Mouse (Mus musculus): ENCODE results near the gene Mblac1. TPM values are rescaled to one million over a fixed set of nuclear protein-coding genes. Genes with fewer than 3 reads are reported as not detected.
"Not testable (repeated sequence)": the region's sequence is repeated elsewhere in the genome, so short reads cannot be mapped to it uniquely, and the experiment has no call there.

Gene Mblac1
- polyA plus RNA-seq, 1 experiment from 2014 or later: 14.6 TPM

- Histone ChIP-seq H3K4me1 (ENCODE audit: control insufficient read depth, insufficient read depth, low read length) (no peaks in the 10 kb centered on the region), H3K27ac (ENCODE audit: low read depth, low read length) (no peak overlapping the region), H3K4me2 (ENCODE audit: low read depth, low read length) (no peak overlapping the region), H3K36me3 (ENCODE audit: control insufficient read depth, insufficient read depth, low read length) (no peaks in the 10 kb centered on the region), H3K4me3 (ENCODE audit: low read depth, low read length) (no peak overlapping the region), H3K9ac (replicated peaks; ENCODE audit: low read depth, low read length) (no peak overlapping the region), H3K9me3 (ENCODE audit: control insufficient read depth, low read length) (no peaks in the 10 kb centered on the region), H3K27me3 (ENCODE audit: control insufficient read depth, insufficient read depth, low read length) (no peaks in the 10 kb centered on the region)
- ATAC-seq (ENCODE audit: low read depth): no peak
- 86% methylated on average over 3 of the region's 3 CpGs for WGBS
These were observed 8.0 kb downstream of the Mblac1 start for GRCm38 (mm10) chr5:138202086-138202485.

- no peak overlapping the region for H3K27ac ChIP-seq (ENCODE audit: low read depth, low read length)
- no peak for ATAC-seq (ENCODE audit: low read depth)
- WGBS: 79% methylated on average over 1 of the region's 1 CpGs
- H3K36me3 ChIP-seq (ENCODE audit: control insufficient read depth, insufficient read depth, low read length): no peaks in the 10 kb centered on the region
- no peak overlapping the region for H3K4me2 ChIP-seq (ENCODE audit: low read depth, low read length)
- H3K9me3 ChIP-seq (ENCODE audit: control insufficient read depth, low read length): no peaks in the 10 kb centered on the region
- no peak overlapping the region for H3K9ac ChIP-seq (replicated peaks; ENCODE audit: low read depth, low read length)
- H3K4me3 ChIP-seq (ENCODE audit: low read depth, low read length): no peak overlapping the region
- H3K27me3 ChIP-seq (ENCODE audit: control insufficient read depth, insufficient read depth, low read length): no peaks in the 10 kb centered on the region
- no peaks in the 10 kb centered on the region for H3K4me1 ChIP-seq (ENCODE audit: control insufficient read depth, insufficient read depth, low read length)
These were observed 13.1 kb downstream of the Mblac1 start for GRCm38 (mm10) chr5:138207253-138207652.

GRCm38 (mm10) chr5:138207873-138208272 lies 13.8 kb downstream of the Mblac1 start:
- Histone ChIP-seq H3K9me3 (ENCODE audit: control insufficient read depth, low read length) (no peaks in the 10 kb centered on the region), H3K36me3 (ENCODE audit: control insufficient read depth, insufficient read depth, low read length) (no peaks in the 10 kb centered on the region), H3K4me1 (ENCODE audit: control insufficient read depth, insufficient read depth, low read length) (no peaks in the 10 kb centered on the region), H3K27me3 (ENCODE audit: control insufficient read depth, insufficient read depth, low read length) (no peaks in the 10 kb centered on the region), H3K27ac (ENCODE audit: low read depth, low read length) (no peak overlapping the region), H3K4me3 (ENCODE audit: low read depth, low read length) (no peak overlapping the region), H3K9ac (replicated peaks; ENCODE audit: low read depth, low read length) (no peak overlapping the region), H3K4me2 (ENCODE audit: low read depth, low read length) (no peak overlapping the region)
- 87% methylated on average over 4 of the region's 4 CpGs for WGBS
- ATAC-seq (ENCODE audit: low read depth): no peak

GRCm38 (mm10) chr5:138216632-138217031 lies 22.5 kb downstream of the Mblac1 start:
- not testable (repeated sequence) for ATAC-seq (ENCODE audit: low read depth); H3K9ac ChIP-seq (replicated peaks; ENCODE audit: low read depth, low read length); H3K4me2 ChIP-seq (ENCODE audit: low read depth, low read length); H3K36me3 ChIP-seq (ENCODE audit: control insufficient read depth, insufficient read depth, low read length); H3K27me3 ChIP-seq (ENCODE audit: control insufficient read depth, insufficient read depth, low read length); H3K27ac ChIP-seq (ENCODE audit: low read depth, low read length); H3K4me1 ChIP-seq (ENCODE audit: control insufficient read depth, insufficient read depth, low read length); H3K9me3 ChIP-seq (ENCODE audit: control insufficient read depth, low read length); H3K4me3 ChIP-seq (ENCODE audit: low read depth, low read length)
- WGBS: 97% methylated on average over 13 of the region's 13 CpGs

GRCm38 (mm10) chr5:138219864-138220263 lies 25.8 kb downstream of the Mblac1 start:
- no peak overlapping the region for H3K4me2 ChIP-seq (ENCODE audit: low read depth, low read length)
- no peak overlapping the region for H3K4me3 ChIP-seq (ENCODE audit: low read depth, low read length)
- no peaks in the 10 kb centered on the region for H3K27me3 ChIP-seq (ENCODE audit: control insufficient read depth, insufficient read depth, low read length)
- no peaks in the 10 kb centered on the region for H3K4me1 ChIP-seq (ENCODE audit: control insufficient read depth, insufficient read depth, low read length)
- WGBS: 68% methylated on average over 2 of the region's 2 CpGs
- no peaks in the 10 kb centered on the region for H3K36me3 ChIP-seq (ENCODE audit: control insufficient read depth, insufficient read depth, low read length)
- H3K27ac ChIP-seq (ENCODE audit: low read depth, low read length): no peak overlapping the region
- H3K9me3 ChIP-seq (ENCODE audit: control insufficient read depth, low read length): no peaks in the 10 kb centered on the region
- no peak overlapping the region for H3K9ac ChIP-seq (replicated peaks; ENCODE audit: low read depth, low read length)
- ATAC-seq (ENCODE audit: low read depth): no peak

GRCm38 (mm10) chr5:138222111-138222510 lies 28.0 kb downstream of the Mblac1 start:
- Histone ChIP-seq H3K4me1 (ENCODE audit: control insufficient read depth, insufficient read depth, low read length) (no peaks in the 10 kb centered on the region), H3K9me3 (ENCODE audit: control insufficient read depth, low read length) (no peaks in the 10 kb centered on the region), H3K4me3 (ENCODE audit: low read depth, low read length) (no peak overlapping the region), H3K4me2 (ENCODE audit: low read depth, low read length) (no peak overlapping the region), H3K9ac (replicated peaks; ENCODE audit: low read depth, low read length) (no peak overlapping the region), H3K27ac (ENCODE audit: low read depth, low read length) (no peak overlapping the region), H3K27me3 (ENCODE audit: control insufficient read depth, insufficient read depth, low read length) (no peaks in the 10 kb centered on the region), H3K36me3 (ENCODE audit: control insufficient read depth, insufficient read depth, low read length) (no peaks in the 10 kb centered on the region)
- no peak for ATAC-seq (ENCODE audit: low read depth)
- whole genome bisulfite sequencing: 26% methylated on average over 4 of the region's 4 CpGs

- no peak for ATAC-seq (ENCODE audit: low read depth)
- H3K9ac ChIP-seq (replicated peaks; ENCODE audit: low read depth, low read length): no peak overlapping the region
- H3K9me3 ChIP-seq (ENCODE audit: control insufficient read depth, low read length): no peaks in the 10 kb centered on the region
- H3K36me3 ChIP-seq (ENCODE audit: control insufficient read depth, insufficient read depth, low read length): no peaks in the 10 kb centered on the region
- H3K27ac ChIP-seq (ENCODE audit: low read depth, low read length): no peak overlapping the region
- H3K27me3 ChIP-seq (ENCODE audit: control insufficient read depth, insufficient read depth, low read length): no peaks in the 10 kb centered on the region
- WGBS: 65% methylated on average over 3 of the region's 3 CpGs
- no peak overlapping the region for H3K4me3 ChIP-seq (ENCODE audit: low read depth, low read length)
- H3K4me1 ChIP-seq (ENCODE audit: control insufficient read depth, insufficient read depth, low read length): no peaks in the 10 kb centered on the region
- no peak overlapping the region for H3K4me2 ChIP-seq (ENCODE audit: low read depth, low read length)
These were observed 29.2 kb downstream of the Mblac1 start for GRCm38 (mm10) chr5:138223287-138223686.

GRCm38 (mm10) chr5:138225700-138226099 lies 31.6 kb downstream of the Mblac1 start, which contains the start of gene Nxpe5:
Gene Nxpe5, plus strand, starts transcription at chr5:138225898.
- no peak within 1 kb of the TSS for H3K4me3 ChIP-seq (ENCODE audit: low read depth, low read length)
- H3K4me2 ChIP-seq (ENCODE audit: low read depth, low read length): no peak within 1 kb of the TSS
- H3K9ac ChIP-seq (replicated peaks; ENCODE audit: low read depth, low read length): no peak within 1 kb of the TSS
- no peaks in the 10 kb centered on the region for H3K27me3 ChIP-seq (ENCODE audit: control insufficient read depth, insufficient read depth, low read length)
- no peaks in the 10 kb centered on the region for H3K4me1 ChIP-seq (ENCODE audit: control insufficient read depth, insufficient read depth, low read length)
- H3K36me3 ChIP-seq (ENCODE audit: control insufficient read depth, insufficient read depth, low read length): no peaks in the 10 kb centered on the region
- 64% methylated on average over 2 of the region's 2 CpGs for WGBS
- no peak within 1 kb of the TSS for H3K27ac ChIP-seq (ENCODE audit: low read depth, low read length)
- ATAC-seq (ENCODE audit: low read depth): no peak
- no peaks in the 10 kb centered on the region for H3K9me3 ChIP-seq (ENCODE audit: control insufficient read depth, low read length)

- Histone ChIP-seq H3K4me1 (ENCODE audit: control insufficient read depth, insufficient read depth, low read length) (no peaks in the 10 kb centered on the region), H3K4me2 (ENCODE audit: low read depth, low read length) (no peak overlapping the region), H3K27me3 (ENCODE audit: control insufficient read depth, insufficient read depth, low read length) (no peaks in the 10 kb centered on the region), H3K27ac (ENCODE audit: low read depth, low read length) (no peak overlapping the region), H3K9ac (replicated peaks; ENCODE audit: low read depth, low read length) (no peak overlapping the region), H3K4me3 (ENCODE audit: low read depth, low read length) (no peak overlapping the region), H3K36me3 (ENCODE audit: control insufficient read depth, insufficient read depth, low read length) (no peaks in the 10 kb centered on the region), H3K9me3 (ENCODE audit: control insufficient read depth, low read length) (no peaks in the 10 kb centered on the region)
- WGBS: 84% methylated on average over 4 of the region's 4 CpGs
- ATAC-seq (ENCODE audit: low read depth): no peak
These were observed 32.4 kb downstream of the Mblac1 start for GRCm38 (mm10) chr5:138226491-138226890.

GRCm38 (mm10) chr5:138227367-138227766 lies 33.3 kb downstream of the Mblac1 start:
- ATAC-seq (ENCODE audit: low read depth): no peak
- WGBS: 79% methylated on average over 2 of the region's 2 CpGs

More at GRCm38 (mm10) chr5:138227367-138227766, 33.3 kb downstream of the Mblac1 start:
- no peak overlapping the region for H3K27ac ChIP-seq (ENCODE audit: low read depth, low read length)
- H3K9ac ChIP-seq (replicated peaks; ENCODE audit: low read depth, low read length): no peak overlapping the region
- H3K27me3 ChIP-seq (ENCODE audit: control insufficient read depth, insufficient read depth, low read length): no peaks in the 10 kb centered on the region
- H3K4me3 ChIP-seq (ENCODE audit: low read depth, low read length): no peak overlapping the region
- no peak overlapping the region for H3K4me2 ChIP-seq (ENCODE audit: low read depth, low read length)
- H3K4me1 ChIP-seq (ENCODE audit: control insufficient read depth, insufficient read depth, low read length): no peaks in the 10 kb centered on the region
- H3K36me3 ChIP-seq (ENCODE audit: control insufficient read depth, insufficient read depth, low read length): no peaks in the 10 kb centered on the region
- H3K9me3 ChIP-seq (ENCODE audit: control insufficient read depth, low read length): no peaks in the 10 kb centered on the region

All from neural tube, embryonic 14.5 days (tissue).